In the genomic region with DNA sequence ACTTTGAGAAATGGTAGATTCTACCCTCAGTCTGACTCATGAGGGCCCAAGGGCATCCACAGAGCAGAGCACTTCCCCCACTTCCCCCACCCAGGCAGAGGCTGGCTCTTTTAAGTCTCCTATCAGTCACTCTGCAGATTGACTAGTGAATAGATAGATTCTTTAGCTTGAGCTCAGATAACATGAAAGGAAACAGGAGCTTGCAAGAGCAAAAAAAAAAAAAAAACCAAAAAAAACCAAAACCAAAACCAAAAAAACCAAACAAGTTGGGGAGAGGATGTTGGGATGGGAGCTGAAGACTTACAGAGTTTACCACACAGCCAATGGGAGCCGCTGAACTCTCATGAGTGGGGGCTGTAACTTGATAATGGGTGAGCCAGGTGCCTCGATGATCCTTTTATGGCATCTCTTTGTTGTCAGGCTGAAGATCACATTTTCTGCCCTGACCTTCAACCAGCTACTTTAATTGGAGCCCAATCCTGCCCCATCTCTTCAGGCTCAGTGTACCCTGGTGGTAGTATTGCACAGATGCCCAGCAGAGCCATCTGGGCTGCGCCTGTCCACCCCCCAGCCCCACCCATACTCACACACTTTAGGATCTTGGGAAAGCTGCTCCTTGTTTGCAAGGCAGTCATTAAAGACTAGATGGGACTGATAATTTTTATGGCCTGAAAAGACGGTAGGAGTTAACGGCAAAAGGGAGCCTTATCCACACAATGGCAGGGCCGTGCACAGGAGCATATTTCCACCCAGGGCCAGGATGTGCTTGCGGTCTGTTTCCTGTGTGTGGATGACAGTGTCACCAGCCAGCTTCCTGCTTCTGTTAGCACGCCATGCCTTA, we compare ENCODE assay signal across 9 mouse cellular contexts. TPM values are rescaled to one million over a fixed set of nuclear protein-coding genes. Genes with fewer than 3 reads are reported as not detected.
A peak's percentile ranks its signal among the peaks of the same experiment; 100 is the strongest.
DNase-seq lines count a peak whose midpoint lies in the region; ATAC-seq and TF ChIP-seq lines count a peak whose summit lies in the region.
"Had no signal": no experiment of that assay in that cellular context is flagged by ENCODE, and none has a peak within 500 bp of the region (broad histone marks: within the 10 kb centered on the region; RNA-seq: fewer than 3 reads in every experiment).

No protein-coding gene starts in this region.

- intact Hi-C loops in gastrocnemius, postnatal 36 days (cut with DNase I): loop anchor here (5.0 kb wide), 1 partner anchor 34 kb away; no protein-coding TSS in a partner anchor

- H3K4me2 ChIP-seq in stomach, embryonic 16.5 days (ENCODE audit: low read depth, low read length): no peak overlapping the region
- no peak overlapping the region for H3K4me2 ChIP-seq in stomach, postnatal 0 days (replicated peaks; ENCODE audit: low read depth)
- H3K4me2 ChIP-seq in liver, embryonic 15.5 days: peak overlapping the region; percentile 54

- no peaks in the 10 kb centered on the region for H3K27me3 ChIP-seq in stomach, embryonic 16.5 days (ENCODE audit: control insufficient read depth, insufficient read depth, low read length)
- no peaks in the 10 kb centered on the region for H3K27me3 ChIP-seq in stomach, postnatal 0 days (ENCODE audit: control insufficient read depth, insufficient read depth, low read length)
- H3K27me3 ChIP-seq in liver, embryonic 15.5 days: no peaks in the 10 kb centered on the region

- DNase-seq in stomach, postnatal 0 days (ENCODE audit: low spot score): no peak
- peak; percentile 28 for DNase-seq in heart, postnatal 4 days
- DNase-seq in thymus, postnatal 36 days: peak; percentile 59 to 75
- DNase-seq in layer of hippocampus, adult 9-11 months: no peak
- no peak for DNase-seq in layer of hippocampus, postnatal 10 days (ENCODE audit: low spot score in 2 of 2)
- DNase-seq in gastrocnemius, postnatal 36 days: no peak

- no peaks in the 10 kb centered on the region for H3K4me1 ChIP-seq in stomach, embryonic 16.5 days (ENCODE audit: control insufficient read depth, insufficient read depth, low read length)
- no peaks in the 10 kb centered on the region for H3K4me1 ChIP-seq in stomach, postnatal 0 days (replicated peaks; ENCODE audit: control insufficient read depth, insufficient read depth)
- H3K4me1 ChIP-seq in liver, embryonic 15.5 days (replicated peaks): peaks cover 18% of the 10 kb centered on the region

- no peak for TF ChIP-seq CTCF in stomach, postnatal 0 days (IDR thresholded peaks at IDR 0.05; ENCODE audit: low read depth)

- H3K27ac ChIP-seq in stomach, embryonic 16.5 days (ENCODE audit: low read length): no peak overlapping the region
- H3K27ac ChIP-seq in stomach, postnatal 0 days (replicated peaks): no peak overlapping the region
- no peak overlapping the region for H3K27ac ChIP-seq in liver, embryonic 15.5 days (replicated peaks)

- H3K9ac ChIP-seq in stomach, embryonic 16.5 days (ENCODE audit: low read length): no peak overlapping the region
- no peak overlapping the region for H3K9ac ChIP-seq in stomach, postnatal 0 days (ENCODE audit: low read length)
- no peak overlapping the region for H3K9ac ChIP-seq in liver, embryonic 15.5 days

- no peak overlapping the region for H3K4me3 ChIP-seq in stomach, embryonic 16.5 days (replicated peaks; ENCODE audit: low read length)
- no peak overlapping the region for H3K4me3 ChIP-seq in stomach, postnatal 0 days (ENCODE audit: low read depth, low read length)
- no peak overlapping the region; the same call in 1 of the 2 replicates for H3K4me3 ChIP-seq in liver, embryonic 15.5 days (replicated peaks)

- no peaks in the 10 kb centered on the region for H3K9me3 ChIP-seq in stomach, embryonic 16.5 days (replicated peaks; ENCODE audit: control insufficient read depth, low read length)
- H3K9me3 ChIP-seq in stomach, postnatal 0 days (ENCODE audit: control insufficient read depth, low read length): no peaks in the 10 kb centered on the region
- no peaks in the 10 kb centered on the region for H3K9me3 ChIP-seq in liver, embryonic 15.5 days (replicated peaks)

- WGBS in stomach, embryonic 16.5 days: 62% methylated on average over 8 of the region's 8 CpGs
- WGBS in stomach, postnatal 0 days: 67% methylated on average over 8 of the region's 8 CpGs
- 8% methylated on average over 8 of the region's 8 CpGs for WGBS in liver, embryonic 15.5 days (ENCODE audit: insufficient replicate concordance)

- H3K36me3 ChIP-seq in stomach, embryonic 16.5 days (ENCODE audit: control insufficient read depth, insufficient read depth, low read length): no peaks in the 10 kb centered on the region
- H3K36me3 ChIP-seq in stomach, postnatal 0 days (ENCODE audit: control insufficient read depth, insufficient read depth, low read length): no peaks in the 10 kb centered on the region
- H3K36me3 ChIP-seq in liver, embryonic 15.5 days (replicated peaks): no peaks in the 10 kb centered on the region

- peak; percentile 53; the same call in 1 of the 2 replicates for ATAC-seq in stomach, embryonic 16.5 days (ENCODE audit: insufficient read depth, low FRiP score)
- ATAC-seq in stomach, postnatal 0 days (ENCODE audit: low FRiP score, low TSS enrichment): no peak
- peak; percentile 52; the same call in 1 of the 2 replicates for ATAC-seq in liver, embryonic 15.5 days (ENCODE audit: insufficient read depth)
- ATAC-seq: Patski had no signal

- no peak for TF ChIP-seq EP300 in stomach, postnatal 0 days (optimal IDR thresholded peaks at IDR 0.05)

RNA-seq across cellular contexts. Expression of gene Dazl, which starts 38.0 kb away (rescaled TPM):
- polyA plus RNA-seq in stomach, embryonic 16.5 days (2015; fragmentation: Nextera tagmentation; extraction: Ambion mirVana): 0.15 TPM in 1 of 2 replicates, not detected in the other
- polyA plus RNA-seq in stomach, postnatal 0 days (2015; fragmentation: Nextera tagmentation; extraction: Ambion mirVana): 0.13 and 0.16 TPM in 2 replicates
- not detected for total RNA-seq in heart, postnatal 4 days (2021)
- polyA plus RNA-seq in liver, embryonic 15.5 days (2015; fragmentation: Nextera tagmentation; extraction: Ambion mirVana): 0.05 and 0.07 TPM in 2 replicates
- 1 to 10 TPM; 2.2 to 2.6 TPM for total RNA-seq in layer of hippocampus, postnatal 10 days (2021)
- total RNA-seq in gastrocnemius, postnatal 36 days (2021): under 1 TPM; 0.08 to 0.20 TPM
- polyA plus RNA-seq: Patski had no signal

Comparison
In these comparisons a context has a peak if more than half of its experiments do, and no peak if none do; other contexts are left out.
1. DNase-seq: peak in heart, postnatal 4 days (single experiment) and thymus, postnatal 36 days (2 of 2); none in stomach, postnatal 0 days (single experiment), layer of hippocampus, adult 9-11 months (single experiment), layer of hippocampus, postnatal 10 days (0 of 2) and gastrocnemius, postnatal 36 days (0 of 2).